Mouse (Mus musculus) cerebellum, postnatal 36 days (tissue): ENCODE results near the gene Ciao2b.
"Not testable (repeated sequence)": the region's sequence is repeated elsewhere in the genome, so short reads cannot be mapped to it uniquely, and the experiment has no call there.

ENCODE experiments used
- DNase-seq, 2 experiments: peaks; one replicate each; pipeline ENCODE4 v3.0.0; 2021 to 2022; ENCODE audit warnings: mixed read lengths in 2 of 2

Ciao2b gene

DNA sequence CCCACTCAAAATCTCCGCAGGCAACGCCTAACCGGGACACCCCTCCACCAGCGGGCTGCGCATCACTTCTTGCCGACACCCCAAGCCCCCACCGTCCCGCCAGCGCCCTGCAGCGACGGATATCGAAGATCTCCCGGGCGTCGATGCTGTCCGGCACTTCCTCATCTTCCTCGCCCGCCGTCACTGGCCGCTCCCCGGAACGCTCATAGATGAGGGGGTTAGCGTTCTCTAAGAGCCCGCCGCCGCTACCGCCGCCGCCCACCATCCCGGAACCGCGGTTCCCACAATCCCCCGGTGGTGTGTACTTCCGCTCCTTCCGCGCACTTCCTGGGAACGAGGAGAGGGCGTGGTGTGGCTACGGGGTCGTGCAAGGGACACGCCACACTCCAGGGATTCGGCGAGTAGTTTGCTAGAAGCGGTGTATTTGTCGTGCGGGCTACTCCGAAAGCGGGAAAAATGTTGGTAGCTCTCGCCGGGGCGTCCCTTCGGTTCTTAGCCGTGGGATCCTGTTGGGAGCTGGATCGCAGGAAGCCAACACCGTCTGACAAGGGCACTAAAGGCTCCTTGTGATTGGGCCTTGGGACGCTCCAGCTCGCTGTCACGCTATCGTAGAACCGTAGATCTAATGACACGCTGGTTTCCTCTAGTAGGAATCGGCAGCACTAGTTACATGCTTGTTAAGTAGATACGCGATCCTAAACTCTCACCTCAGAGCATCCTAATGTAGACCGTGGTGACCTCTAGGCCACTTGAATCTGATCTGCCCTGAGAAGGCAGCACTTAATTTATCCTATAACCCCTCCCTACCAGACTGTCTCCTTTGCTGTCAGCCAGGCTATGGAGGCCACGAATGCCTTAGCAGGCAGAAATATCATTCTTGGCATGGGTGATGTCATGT is at the start of gene Ciao2b:
Ciao2b (minus strand) TSS at position 540 of the 898 bp plus-strand sequence.
- DNase-seq = peak; percentile 91 to 94

DNA sequence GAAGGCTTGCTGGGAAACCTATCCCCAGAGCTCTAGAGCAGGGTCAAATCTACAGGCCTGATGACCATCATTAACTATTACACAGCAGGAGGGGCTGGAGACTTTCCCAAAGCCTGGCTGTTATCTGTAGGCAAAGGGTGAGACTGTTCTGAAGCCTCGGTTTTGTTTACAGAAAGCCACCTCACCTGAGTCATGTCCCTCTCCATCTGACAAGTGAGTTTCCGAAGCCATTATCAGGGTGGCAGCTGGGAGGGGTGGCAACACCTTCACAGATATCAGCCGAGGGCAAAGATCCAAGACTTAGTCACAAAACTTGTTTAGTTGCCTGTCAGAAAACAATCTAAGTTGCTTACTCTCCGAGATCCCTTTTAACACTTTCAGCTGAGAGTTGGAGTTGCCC is 46.7 kb upstream of the Ciao2b start:
- DNase-seq = no peak

DNA sequence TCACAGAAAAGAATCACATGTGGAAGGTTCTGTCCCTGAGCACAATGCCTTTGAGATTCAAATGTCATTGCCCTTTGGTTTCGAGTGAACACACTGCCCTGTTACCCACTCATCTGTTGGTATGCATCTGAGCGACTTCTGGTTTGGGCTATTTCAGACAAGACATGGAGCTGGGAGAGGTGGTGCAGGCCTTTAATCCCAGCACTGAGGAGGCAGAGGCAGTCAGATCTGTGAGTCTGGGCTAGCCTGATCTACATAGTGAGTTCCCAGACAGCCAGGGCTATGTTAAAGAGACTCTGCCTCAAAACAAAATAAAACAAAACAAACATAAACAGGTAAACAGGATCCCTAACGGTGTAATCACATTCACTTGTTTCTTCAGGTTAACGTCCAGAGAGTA is 13.8 kb upstream of the Ciao2b start:
- no peak for DNase-seq

DNA sequence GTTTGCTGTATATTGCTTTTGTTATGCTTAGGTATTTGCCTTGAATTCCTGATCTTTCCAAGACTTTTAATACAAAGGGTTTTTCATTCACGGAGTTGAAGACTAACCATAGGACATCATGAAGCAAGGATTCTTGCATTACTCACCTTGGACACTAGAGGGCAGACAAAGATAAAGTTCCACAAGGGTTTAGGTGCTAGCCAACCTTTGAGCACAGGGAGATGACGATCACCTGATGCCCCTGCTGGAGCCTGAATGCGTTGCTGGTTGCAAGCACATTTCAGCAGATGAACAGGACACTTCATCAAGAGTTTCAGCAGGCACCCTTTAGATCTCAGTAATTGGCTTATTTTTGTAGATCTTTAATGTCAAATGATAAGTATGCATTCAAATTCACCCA is 13.2 kb upstream of the Ciao2b start:
- DNase-seq = peak; percentile 68 to 83

DNA sequence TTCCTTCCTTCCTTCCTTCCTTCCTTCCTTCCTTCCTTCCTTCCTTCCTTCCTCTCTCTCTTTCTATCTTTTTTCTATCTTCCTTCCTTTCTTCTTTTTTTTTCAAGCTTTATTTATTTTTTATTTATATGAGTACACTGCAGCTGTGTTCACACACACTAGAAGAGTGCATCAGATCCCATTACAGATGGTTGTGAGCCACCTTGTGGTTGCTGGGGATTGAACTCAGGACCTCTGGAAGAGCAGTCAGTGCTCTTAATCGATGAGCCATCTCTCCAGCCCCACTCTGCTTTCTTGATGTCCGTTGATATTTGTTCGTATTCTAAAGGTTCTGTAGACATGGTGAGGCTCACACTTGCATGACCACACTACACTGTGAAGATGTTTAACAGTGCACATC is 2.4 kb upstream of the Ciao2b start:
- DNase-seq = not testable (repeated sequence)

DNA sequence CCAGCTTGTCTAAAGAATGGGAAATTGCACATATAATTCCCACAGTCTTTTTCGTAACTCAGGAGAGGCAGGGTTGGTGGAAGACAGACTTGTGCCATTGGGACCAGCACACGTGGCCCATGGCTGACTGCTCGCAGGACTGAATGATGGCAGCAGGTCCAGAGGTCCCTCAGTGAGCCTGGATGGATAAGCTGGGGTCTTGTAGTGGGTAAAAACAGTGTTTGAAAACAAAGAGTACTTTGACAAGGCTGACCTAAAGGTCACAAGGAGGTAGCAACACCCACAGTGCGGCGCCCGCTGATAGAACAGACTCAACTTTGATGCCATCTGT is 524 bp upstream of the Ciao2b start:
- no peak for DNase-seq

DNA sequence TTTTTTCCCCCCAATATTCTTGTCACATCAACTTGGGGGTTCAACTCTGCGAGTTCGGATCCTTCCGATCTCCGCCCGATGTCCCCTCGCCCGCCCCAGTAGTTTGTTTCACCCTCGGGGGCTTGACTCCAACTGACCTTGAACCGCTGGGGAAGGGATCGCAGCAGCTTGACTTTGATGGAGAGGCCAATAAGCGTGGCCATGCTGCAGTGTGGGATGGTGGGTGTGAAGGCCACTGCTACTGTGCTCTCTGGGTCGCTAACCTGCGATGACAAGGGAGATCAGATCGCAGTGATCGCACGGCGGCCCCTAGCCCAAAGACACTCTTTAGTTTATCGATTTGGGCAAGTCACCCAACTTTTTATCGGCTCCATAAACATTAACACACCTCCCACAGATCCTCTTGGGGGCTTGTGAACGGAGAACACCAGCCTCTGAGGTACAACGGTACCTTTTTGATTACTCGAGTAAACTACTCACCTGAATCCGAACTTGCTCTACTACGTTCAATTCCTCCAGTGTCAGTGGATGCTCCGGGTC is 864 bp downstream of the Ciao2b start:
- DNase-seq = no peak

DNA sequence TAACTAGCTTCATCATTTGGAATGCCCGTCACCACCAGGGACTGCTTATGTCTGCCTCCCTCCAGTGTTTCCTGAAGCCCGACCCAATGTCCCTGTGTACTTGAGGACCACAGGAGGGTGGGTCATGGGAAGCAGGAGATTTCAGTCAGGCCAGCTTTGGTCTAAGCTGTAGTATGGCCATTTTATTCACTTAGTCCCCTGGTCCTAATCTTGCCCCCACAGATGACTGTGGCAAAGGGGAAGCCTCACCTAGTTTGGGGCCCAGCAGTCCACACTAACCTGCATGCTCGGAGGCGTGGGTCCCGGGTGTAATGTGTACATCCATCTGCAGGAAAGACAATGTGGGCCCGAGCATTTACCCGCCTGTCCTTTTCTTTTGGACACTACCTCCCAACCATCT is 1.5 kb downstream of the Ciao2b start:
- no peak for DNase-seq

DNA sequence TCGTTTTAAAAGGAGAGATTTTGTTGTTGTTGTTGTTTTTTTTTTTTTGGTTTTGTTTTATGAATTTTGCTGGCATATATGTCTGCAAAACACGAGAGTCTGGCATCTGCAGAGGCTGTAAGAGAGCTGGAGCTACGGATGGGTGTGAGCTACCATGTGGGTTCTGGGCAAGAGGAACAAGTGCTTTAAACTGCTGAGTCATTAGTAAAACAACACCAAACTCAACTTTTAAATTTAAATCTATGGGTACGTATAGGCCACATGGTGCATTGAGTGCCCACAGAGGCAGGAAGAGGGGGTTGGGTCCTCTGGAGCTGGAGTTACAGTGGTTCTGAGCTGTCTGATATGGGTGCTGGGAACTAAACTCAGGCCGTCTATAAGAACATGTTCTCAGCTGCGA is 3.8 kb downstream of the Ciao2b start:
- no peak for DNase-seq

DNA sequence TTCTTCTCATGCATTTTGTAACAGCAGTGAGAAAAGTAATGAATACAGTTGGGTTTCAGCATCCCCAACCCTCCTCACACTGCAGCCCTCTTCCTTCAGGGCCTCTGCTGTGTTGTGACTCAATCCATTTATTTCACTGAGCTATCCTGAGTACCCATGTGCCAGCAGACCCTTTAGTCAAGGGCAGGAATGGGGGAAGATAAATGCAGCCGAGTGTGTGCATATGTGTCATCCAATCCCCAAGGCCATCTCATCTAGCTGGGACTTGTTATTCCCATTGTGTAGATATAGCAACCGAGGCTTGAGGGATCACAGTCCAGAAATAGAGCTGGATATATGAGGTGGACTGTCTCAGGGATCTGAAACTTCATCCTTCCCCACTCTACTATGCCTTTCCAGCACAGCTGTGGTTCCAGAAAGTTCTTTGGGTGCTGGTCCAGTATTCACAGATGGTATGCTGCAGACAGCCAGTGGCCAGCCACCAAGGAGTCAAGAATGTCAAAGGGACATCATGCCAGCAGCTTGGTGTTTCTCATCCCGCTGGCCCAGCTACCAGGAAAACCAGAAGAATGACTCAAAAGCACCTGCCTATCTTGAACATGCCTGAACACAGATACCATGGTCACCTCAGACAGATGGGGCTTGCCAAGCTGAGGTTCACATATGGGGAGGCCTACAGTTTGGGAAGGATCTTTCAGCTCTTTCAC is 6.6 kb downstream of the Ciao2b start:
- DNase-seq = no peak

DNA sequence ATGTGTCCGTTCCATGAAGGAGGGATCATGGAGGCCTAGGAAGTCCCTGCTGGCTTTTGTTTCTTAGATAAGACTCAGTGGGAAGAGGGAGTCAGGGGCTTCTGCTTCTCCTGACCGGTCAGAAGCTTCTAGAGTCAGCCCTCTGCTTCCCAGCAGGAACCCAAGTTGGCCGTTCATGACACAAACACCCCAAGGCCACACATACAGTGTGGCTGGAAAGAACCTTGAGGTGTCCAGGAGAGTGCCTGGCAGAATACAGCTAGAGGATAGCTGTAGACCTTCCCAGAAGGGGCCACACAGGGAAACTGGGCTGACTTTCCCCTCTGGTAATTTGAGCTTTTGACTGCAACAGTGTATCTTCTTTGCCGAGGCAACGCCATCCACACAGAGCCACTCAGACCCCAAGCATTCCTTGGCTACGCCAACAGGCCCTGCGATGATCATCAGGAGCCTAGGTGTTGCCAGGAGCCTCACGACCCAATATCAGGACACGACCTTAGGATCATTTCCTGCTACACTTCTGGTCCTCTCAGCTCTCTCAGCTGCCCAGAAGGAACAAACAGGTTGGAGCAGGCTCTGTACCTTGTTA is 8.5 kb downstream of the Ciao2b start:
- DNase-seq = no peak

DNA sequence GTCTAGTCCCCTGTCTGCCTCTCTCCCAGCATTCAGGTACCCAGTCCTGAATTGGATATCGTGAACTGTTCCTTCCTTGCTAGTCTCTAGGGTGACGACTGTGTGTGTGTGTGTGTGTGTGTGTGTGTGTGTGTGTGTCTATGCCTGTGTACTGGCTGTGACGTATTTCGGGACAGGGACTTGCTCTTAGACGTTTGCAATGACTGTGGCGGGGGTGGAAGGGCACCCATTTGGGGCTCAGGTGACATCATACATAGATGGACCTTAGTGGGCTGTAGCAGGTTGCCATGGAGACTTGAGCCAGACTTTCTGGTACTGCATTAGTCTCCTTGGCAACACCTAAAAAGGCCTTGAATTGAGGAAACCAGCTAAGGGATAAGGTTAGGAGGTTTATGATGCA is 9.3 kb downstream of the Ciao2b start:
- DNase-seq = no peak

DNA sequence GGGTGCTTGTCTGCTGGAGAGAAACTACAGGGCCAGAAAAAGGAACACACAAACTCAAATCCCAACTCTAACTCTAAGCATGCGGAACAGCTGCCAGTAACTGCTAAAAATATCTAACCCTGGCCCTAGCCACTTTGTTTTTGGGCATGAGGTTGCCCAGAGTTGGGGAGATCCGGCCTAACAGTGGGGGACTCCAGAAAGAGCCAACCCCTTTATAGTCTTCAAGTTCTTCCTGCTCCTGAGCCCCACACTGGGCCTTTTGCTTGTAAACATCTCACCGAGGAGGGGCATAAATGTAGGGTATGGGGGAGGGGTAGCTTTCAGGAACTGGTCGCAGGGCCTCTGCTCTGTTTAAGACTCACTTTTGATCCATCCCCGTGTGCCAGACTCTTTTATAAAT is 9.8 kb downstream of the Ciao2b start:
- no peak for DNase-seq

DNA sequence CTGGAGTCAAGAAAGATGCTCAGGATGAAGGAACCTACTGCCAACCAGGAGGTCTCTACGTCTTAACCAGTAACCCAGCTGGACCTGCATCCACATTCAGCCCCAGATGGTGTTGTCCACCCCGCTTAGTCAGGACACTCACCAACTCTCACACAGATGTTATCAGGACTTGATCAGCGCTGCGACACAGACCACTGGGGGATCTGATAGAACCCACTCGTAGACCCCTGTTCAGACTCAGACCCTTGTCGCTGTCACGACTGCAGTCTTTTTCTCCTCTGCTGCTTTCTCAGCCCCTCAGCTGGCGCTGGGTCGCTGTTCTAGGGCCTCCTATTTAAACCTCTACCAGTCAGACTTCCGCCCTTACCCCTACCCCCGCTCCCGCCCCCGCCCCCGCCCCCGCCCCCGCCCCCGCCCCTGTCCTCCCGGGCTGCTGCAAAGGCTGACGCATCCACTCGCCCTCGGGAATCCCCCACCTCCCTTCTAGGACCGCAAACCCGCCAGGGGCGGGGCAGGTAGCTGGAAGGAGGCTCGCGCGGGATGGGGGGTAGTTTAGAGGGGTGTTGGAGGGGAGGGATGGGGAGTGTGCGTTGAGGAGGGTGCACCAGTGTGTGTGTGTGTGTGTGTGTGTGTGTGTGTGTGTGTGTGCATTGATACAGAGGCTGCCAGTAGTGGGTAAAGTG is 10.6 kb downstream of the Ciao2b start, which contains the start of gene Rrad:
Rrad (minus strand) TSS at position 347 of the 683 bp plus-strand sequence.
- DNase-seq = no peak

DNA sequence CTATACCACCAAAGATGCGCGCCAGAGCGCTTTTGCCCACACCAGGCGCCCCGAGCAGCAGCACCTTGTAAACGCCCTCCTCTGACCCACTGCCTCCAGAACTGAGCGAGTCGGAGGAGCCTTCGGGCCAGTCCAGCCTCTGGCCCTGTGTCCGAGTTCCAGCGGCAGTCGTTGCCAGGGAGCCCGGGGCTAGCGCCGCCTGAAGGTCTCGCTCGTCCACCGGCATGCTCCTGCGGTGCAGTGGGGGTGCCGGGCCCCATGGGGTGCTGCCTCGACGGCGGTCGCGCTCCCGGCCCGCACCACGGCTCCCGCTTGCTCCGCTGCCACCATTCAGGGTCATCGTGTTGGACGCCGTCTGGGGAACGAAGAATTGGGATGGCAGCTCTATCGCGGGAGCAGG is 11.2 kb downstream of the Ciao2b start:
- DNase-seq = no peak

DNA sequence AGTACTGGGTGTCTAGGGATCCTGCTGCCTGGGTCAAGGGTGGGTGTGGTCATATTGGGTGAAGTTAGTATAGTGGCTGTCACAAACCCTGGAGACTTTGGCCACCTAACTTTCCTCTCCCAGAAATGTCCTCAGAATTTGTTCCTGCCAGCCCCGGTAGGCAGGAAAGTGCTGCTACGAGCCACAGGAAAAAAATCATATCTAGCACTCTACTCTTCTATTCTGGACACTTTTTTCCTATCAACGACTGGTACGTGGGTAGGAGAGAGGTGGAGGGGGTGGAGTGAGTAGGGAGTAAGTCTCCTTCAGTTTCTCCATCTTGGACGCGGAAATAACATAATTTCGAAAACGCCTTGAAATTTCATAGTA is 11.7 kb downstream of the Ciao2b start:
- no peak for DNase-seq

DNA sequence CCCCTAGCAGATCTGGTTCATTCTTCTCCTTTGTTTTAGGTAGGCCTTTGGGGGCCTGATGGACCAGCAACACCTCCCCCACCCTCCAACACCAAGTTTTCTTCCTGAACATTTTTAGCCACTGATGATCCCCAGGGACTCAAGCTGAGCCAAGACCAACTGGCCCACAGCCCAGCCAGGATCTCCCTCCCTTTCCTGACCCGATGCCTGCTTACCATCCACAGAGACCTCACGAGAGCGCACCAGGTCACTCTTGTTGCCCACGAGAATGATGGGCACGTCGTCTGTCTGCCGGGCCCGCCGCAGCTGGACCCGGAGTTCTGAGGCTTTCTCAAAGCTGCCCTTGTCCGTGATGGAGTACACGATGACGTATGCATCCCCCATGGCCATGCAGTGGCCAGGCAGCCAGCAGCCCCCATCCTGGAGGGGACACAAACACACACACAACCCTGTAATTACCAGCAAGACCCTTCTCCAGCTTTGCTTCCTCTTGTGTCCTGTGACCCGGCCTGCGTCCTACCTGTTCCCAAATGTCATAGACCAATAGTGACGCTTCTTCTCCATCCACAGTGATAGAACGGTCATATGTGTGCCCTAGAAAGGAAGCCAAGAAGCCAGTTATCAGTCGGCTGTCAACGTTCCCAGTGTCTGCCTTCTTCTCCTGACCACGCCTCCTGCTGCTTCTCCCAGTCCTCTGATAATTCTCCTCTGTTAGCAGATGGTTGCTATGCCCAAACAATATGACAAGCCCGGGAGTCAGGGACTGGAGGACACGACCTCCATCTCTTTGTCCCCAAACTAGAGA is 12.3 kb downstream of the Ciao2b start:
- DNase-seq = peak in 1 of 2 experiments; percentile 33

DNA sequence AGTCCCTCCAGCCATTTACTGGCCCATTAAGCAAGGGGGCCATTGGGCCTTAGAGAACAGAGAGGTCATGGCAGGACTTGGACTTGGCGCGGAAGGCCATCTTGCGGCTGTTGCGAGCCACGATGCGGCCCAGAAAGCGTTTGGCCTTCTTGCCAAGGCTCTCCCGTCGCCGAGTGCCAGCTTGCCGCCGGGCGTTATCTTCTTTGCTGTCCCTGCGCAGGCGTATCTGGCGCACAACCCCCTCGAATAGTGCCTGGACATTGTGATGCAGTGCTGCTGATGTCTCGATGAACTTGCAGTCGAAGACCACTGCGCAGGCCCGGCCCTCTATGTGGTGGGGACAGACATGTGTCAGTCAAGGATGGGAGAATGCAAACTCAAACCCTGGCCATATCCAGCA is 13.4 kb downstream of the Ciao2b start:
- DNase-seq = no peak

DNA sequence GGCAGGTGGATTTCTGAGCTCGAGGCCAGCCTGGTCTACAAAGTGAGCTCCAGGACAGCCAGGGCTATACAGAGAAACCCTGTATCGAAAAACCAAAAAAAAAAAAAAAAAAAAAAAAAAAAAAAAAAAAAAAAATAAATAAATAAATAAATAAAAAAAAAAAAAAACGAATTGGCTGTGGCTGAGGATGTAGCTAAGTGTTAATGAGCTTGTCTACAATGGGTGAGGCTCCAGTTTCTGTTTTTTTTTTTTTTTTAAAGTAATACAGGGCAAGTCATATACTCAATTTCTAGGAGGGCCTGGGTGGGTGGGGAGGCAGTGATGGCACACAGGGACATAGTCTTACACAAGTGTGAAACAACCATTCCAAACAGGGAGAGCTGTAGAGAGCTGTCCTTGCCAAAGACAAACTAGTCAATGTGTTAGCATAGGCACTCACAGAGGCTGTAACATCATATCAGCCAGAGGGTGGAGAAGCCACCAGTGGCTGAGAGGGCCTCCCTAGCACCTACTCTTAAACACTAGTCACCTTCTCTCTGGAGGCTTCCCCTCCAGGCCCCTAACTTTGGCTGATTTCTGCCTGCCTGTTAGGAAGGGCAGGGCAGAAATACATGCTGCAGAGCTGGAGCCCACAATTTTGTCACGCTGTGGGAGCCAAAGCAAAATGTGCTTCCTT is 14.6 kb downstream of the Ciao2b start:
- no peak for DNase-seq

DNA sequence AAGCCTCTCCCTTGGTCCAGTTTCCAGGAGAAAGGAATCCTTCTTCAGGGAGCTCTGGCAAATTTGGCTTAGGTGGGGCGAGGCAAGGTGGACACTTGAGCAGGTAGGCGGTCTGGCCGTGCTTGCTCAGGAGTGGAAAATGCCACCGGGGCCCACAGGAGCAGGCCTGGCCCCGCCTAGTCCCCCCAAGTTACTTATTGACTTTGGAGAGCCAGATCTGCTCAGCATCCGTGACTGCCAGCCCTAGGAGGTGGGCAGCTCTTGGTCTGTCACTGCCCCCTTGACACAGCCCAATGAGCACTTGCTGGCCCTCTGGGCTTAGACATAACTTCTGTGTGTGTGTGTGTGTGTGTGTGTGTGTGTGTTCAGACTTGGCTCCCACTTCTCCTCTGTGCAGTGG is 17.6 kb downstream of the Ciao2b start, which contains the start of gene Cdh16:
Cdh16 (minus strand) TSS at position 236 of the 400 bp plus-strand sequence.
- no peak for DNase-seq

DNA sequence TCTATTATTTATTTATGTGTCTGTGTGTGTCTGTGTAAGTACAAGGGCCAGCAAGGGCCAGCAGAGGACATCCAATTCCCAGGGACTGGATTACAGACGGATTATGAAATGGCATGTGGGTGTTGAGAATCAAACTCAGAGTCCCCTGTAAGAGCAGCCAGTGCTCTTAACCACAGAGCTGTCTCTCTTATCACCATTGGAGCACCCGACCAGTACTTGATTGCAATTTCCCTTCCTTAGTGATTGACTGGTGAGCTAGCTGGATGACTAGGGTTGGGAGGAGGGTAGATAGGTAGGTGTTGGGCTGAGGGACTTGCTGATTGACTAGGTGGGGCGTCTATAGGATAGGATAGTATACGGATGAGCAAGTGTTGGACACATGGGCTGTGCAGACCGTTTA is 21.0 kb downstream of the Ciao2b start:
- DNase-seq = no peak

DNA sequence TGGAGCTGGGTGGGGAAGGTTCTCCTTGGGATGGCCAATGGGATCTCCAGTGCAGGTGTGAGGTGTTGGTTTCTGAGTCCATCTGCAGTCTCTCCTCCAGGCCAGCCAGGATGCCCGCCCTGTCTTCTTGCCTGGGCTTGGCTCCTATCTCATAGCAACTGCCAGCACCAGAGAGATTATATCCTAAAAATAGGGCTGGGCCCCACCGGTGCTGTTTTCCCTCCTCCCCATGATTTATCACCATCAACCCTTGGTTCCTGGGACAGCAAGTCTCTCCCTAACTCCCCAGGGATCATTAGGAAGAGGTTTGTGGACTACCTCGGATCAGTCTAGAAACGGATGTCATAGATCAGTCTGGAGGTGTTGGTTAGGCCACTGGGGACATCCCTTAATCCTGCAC is 28.6 kb downstream of the Ciao2b start:
- DNase-seq = no peak
